Mouse (Mus musculus) midbrain, postnatal 0 days (tissue): ENCODE results near the gene Gli2. TPM values are rescaled to one million over a fixed set of nuclear protein-coding genes. Genes with fewer than 3 reads are reported as not detected.

Experiments
- ATAC-seq: fragments of 200-750 bp; cut with Nextera tagmentation; 2 replicates; pipeline ENCODE4 v1.8.0; 2017; ENCODE audit warnings: moderate number of reproducible peaks, mild to moderate bottlenecking, moderate TSS enrichment, moderate library complexity; ENCODE audit not compliant: low FRiP score
- DNase-seq: peaks from one replicate; pipeline ENCODE4 v3.0.0-alpha.2; 2015; ENCODE audit warnings: low spot score
- H3K27ac ChIP-seq: fragments of 300-500 bp; sonication (generic); 2 replicates; pipeline ENCODE4 v1.5.1; 2014; ENCODE audit warnings: low read depth, mild to moderate bottlenecking, low read length, mixed read lengths
- H3K27me3 ChIP-seq: fragments of 300-500 bp; sonication (generic); 2 replicates; pipeline ENCODE4 v1.6.1; 2014; ENCODE audit warnings: low read length, control low read depth, mixed read lengths; ENCODE audit not compliant: insufficient read depth
- H3K36me3 ChIP-seq: fragments of 300-500 bp; sonication (generic); 2 replicates; pipeline ENCODE4 v1.6.1; 2014; ENCODE audit warnings: low read length, control low read depth, mixed read lengths; ENCODE audit not compliant: insufficient read depth
- H3K4me1 ChIP-seq: fragments of 300-500 bp; sonication (generic); 2 replicates; pipeline ENCODE4 v1.6.1; 2014; ENCODE audit warnings: mild to moderate bottlenecking, control low read depth, antibody characterized with exemption, low read length, mixed read lengths; ENCODE audit not compliant: insufficient read depth
- H3K4me2 ChIP-seq: fragments of 300-500 bp; sonication (generic); 2 replicates; pipeline ENCODE4 v1.6.1; 2014; ENCODE audit warnings: low read depth, mild to moderate bottlenecking, low read length, mixed read lengths; ENCODE audit not compliant: poor library complexity, severe bottlenecking
- H3K4me3 ChIP-seq: fragments of 300-500 bp; sonication (generic); 2 replicates; pipeline ENCODE4 v1.5.1; 2014; ENCODE audit warnings: low read depth, mild to moderate bottlenecking, low read length, moderate library complexity
- H3K9ac ChIP-seq: fragments of 300-500 bp; sonication (generic); replicated peaks from 2 replicates; pipeline ENCODE4 v1.6.1; 2014; ENCODE audit warnings: mild to moderate bottlenecking, low read length, moderate library complexity, mixed read lengths; ENCODE audit not compliant: poor library complexity, severe bottlenecking
- H3K9me3 ChIP-seq: fragments of 300-500 bp; sonication (generic); 2 replicates; pipeline ENCODE4 v1.6.1; 2016; ENCODE audit warnings: low read length, control low read depth
- CTCF ChIP-seq: IDR thresholded peaks from 2 replicates; pipeline ENCODE4 v1.5.1; 2016; ENCODE audit warnings: antibody characterized with exemption, mild to moderate bottlenecking
- WGBS: fragments of 180-500 bp; shearing (Covaris S2); extraction: QIAGEN DNeasy Blood & Tissue Kit; methylation state at CpG from one replicate; pipeline ENCODE4 v1.1.7; 2014; 5-methylcytosine and 5-hydroxymethylcytosine counted together
- polyA plus RNA-seq: library from polyadenylated mRNA; unstranded; fragments of >200 nt; fragmentation: Nextera tagmentation; extraction: Ambion mirVana; gene quantifications from 2 replicates; pipeline ENCODE4 v1.2.1, GENCODE M21; 2015
- total RNA-seq: library from RNA; depleted of rRNA; stranded (reverse); fragments of >200 nt; gene quantifications from 2 replicates; pipeline ENCODE4 v1.2.3, GENCODE M21; 2014

Gli2 gene
- total and polyA plus RNA-seq, 2 experiments from 2014 or later = 0.84 to 4.7 TPM

GRCm38 (mm10) chr1:118968661-118969179 is 84.7 kb downstream of the Gli2 start:
- ATAC-seq (peak; percentile 25; the same call in 1 of the 2 replicates), DNase-seq (no peak)
- Histone ChIP-seq H3K36me3 (no peaks in the 10 kb centered on the region), H3K27ac (no peak overlapping the region), H3K27me3 (no peaks in the 10 kb centered on the region), H3K4me2 (no peak overlapping the region), H3K4me3 (no peak overlapping the region), H3K4me1 (0 out of 2 replicates have a peak, but pooled peaks cover 2% of the 10 kb centered on the region), H3K9me3 (no peaks in the 10 kb centered on the region), H3K9ac (no peak overlapping the region)
- 68% methylated on average over 5 of the region's 5 CpGs for WGBS
- TF ChIP-seq CTCF = no peak

GRCm38 (mm10) chr1:118967976-118968375 is 85.4 kb downstream of the Gli2 start:
- 90% methylated on average over 3 of the region's 3 CpGs for WGBS
- no peak for TF ChIP-seq CTCF
- Histone ChIP-seq H3K36me3 (no peaks in the 10 kb centered on the region), H3K4me2 (no peak overlapping the region), H3K9me3 (no peaks in the 10 kb centered on the region), H3K4me3 (no peak overlapping the region), H3K4me1 (no peaks in the 10 kb centered on the region), H3K27ac (no peak overlapping the region), H3K27me3 (no peaks in the 10 kb centered on the region), H3K9ac (no peak overlapping the region)
- DNase-seq (no peak), ATAC-seq (no peak)

- TF ChIP-seq CTCF = no peak
- H3K4me1 ChIP-seq = no peaks in the 10 kb centered on the region
- no peak overlapping the region for H3K4me2 ChIP-seq
- no peak overlapping the region for H3K9ac ChIP-seq
- H3K36me3 ChIP-seq = no peaks in the 10 kb centered on the region
- WGBS = 83% methylated on average over 3 of the region's 3 CpGs
- H3K4me3 ChIP-seq = no peak overlapping the region
- DNase-seq (no peak), ATAC-seq (no peak)
- no peak overlapping the region for H3K27ac ChIP-seq
- H3K9me3 ChIP-seq = no peaks in the 10 kb centered on the region
- no peaks in the 10 kb centered on the region for H3K27me3 ChIP-seq
Observed at GRCm38 (mm10) chr1:118967281-118967680, 86.1 kb downstream of the Gli2 start.

- Histone ChIP-seq H3K36me3 (no peaks in the 10 kb centered on the region), H3K9ac (no peak overlapping the region), H3K4me2 (no peak overlapping the region), H3K4me1 (peaks cover 5% of the 10 kb centered on the region; the same call in 1 of the 2 replicates), H3K9me3 (no peaks in the 10 kb centered on the region), H3K4me3 (no peak overlapping the region), H3K27me3 (no peaks in the 10 kb centered on the region), H3K27ac (no peak overlapping the region)
- no peak for TF ChIP-seq CTCF
- WGBS = 88% methylated on average over 7 of the region's 7 CpGs
- ATAC-seq (no peak), DNase-seq (no peak)
Observed at GRCm38 (mm10) chr1:118958644-118959043, 94.8 kb downstream of the Gli2 start.

- Histone ChIP-seq H3K9ac (no peak overlapping the region), H3K36me3 (no peaks in the 10 kb centered on the region), H3K4me3 (no peak overlapping the region), H3K4me1 (peaks cover 5% of the 10 kb centered on the region; the same call in 1 of the 2 replicates), H3K27ac (no peak overlapping the region), H3K9me3 (no peaks in the 10 kb centered on the region), H3K4me2 (no peak overlapping the region), H3K27me3 (no peaks in the 10 kb centered on the region)
- WGBS = 91% methylated on average over 11 of the region's 11 CpGs
- TF ChIP-seq CTCF = no peak
- ATAC-seq = no peak
- no peak for DNase-seq
Observed at GRCm38 (mm10) chr1:118955791-118956190, 97.6 kb downstream of the Gli2 start.

- Histone ChIP-seq H3K27ac (no peak overlapping the region), H3K4me3 (no peak overlapping the region), H3K4me2 (no peak overlapping the region), H3K36me3 (no peaks in the 10 kb centered on the region), H3K27me3 (no peaks in the 10 kb centered on the region), H3K9me3 (no peaks in the 10 kb centered on the region), H3K4me1 (peaks cover 5% of the 10 kb centered on the region; the same call in 1 of the 2 replicates), H3K9ac (no peak overlapping the region)
- ATAC-seq (peak; percentile 53), DNase-seq (peak; percentile 88)
- TF ChIP-seq CTCF = no peak
- 29% methylated on average over 10 of the region's 10 CpGs for WGBS
Observed at GRCm38 (mm10) chr1:118954434-118955301, 98.8 kb downstream of the Gli2 start.
